In genomic region chr2:117543301-117543782, GRCm38 (mm10) we compare ENCODE assay signal across 19 mouse cellular contexts.
DNase-seq lines count a peak whose midpoint lies in the region; ATAC-seq and TF ChIP-seq lines count a peak whose summit lies in the region.
"Had no signal": no experiment of that assay in that cellular context is flagged by ENCODE, and none has a peak within 500 bp of the region (broad histone marks: within the 10 kb centered on the region; RNA-seq: fewer than 3 reads in every experiment).

No protein-coding gene starts in this region.

- H3K27ac ChIP-seq in kidney, embryonic 14.5 days (ENCODE audit: low read depth, low read length) = no peak overlapping the region
- H3K27ac ChIP-seq in midbrain, embryonic 11.5 days (ENCODE audit: low read depth, low read length) = no peak overlapping the region
- H3K27ac ChIP-seq in midbrain, embryonic 10.5 days (replicated peaks) = no peak overlapping the region
- H3K27ac ChIP-seq in midbrain, postnatal 0 days (ENCODE audit: low read depth, low read length) = no peak overlapping the region
- H3K27ac ChIP-seq: heart, embryonic 13.5 days; hindbrain, embryonic 13.5 days; limb, embryonic 12.5 days; liver, embryonic 15.5 days had no signal

- no peaks in the 10 kb centered on the region for H3K36me3 ChIP-seq in kidney, embryonic 14.5 days (ENCODE audit: control insufficient read depth, insufficient read depth, low read length)
- H3K36me3 ChIP-seq in midbrain, embryonic 11.5 days (ENCODE audit: control insufficient read depth, insufficient read depth, low read length) = no peaks in the 10 kb centered on the region
- H3K36me3 ChIP-seq in midbrain, embryonic 10.5 days = no peaks in the 10 kb centered on the region
- no peaks in the 10 kb centered on the region for H3K36me3 ChIP-seq in midbrain, postnatal 0 days (ENCODE audit: insufficient read depth, low read length)
- H3K36me3 ChIP-seq: heart, embryonic 13.5 days; hindbrain, embryonic 13.5 days; limb, embryonic 12.5 days; liver, embryonic 15.5 days had no signal

- H3K27me3 ChIP-seq in kidney, embryonic 14.5 days (ENCODE audit: control insufficient read depth, insufficient read depth, low read length) = no peaks in the 10 kb centered on the region
- H3K27me3 ChIP-seq in midbrain, embryonic 11.5 days (ENCODE audit: control insufficient read depth, insufficient read depth, low read length) = peaks cover 2% of the 10 kb centered on the region; the same call in 1 of the 2 replicates
- peaks cover 8% of the 10 kb centered on the region for H3K27me3 ChIP-seq in midbrain, embryonic 10.5 days (ENCODE audit: low read depth, poor library complexity, severe bottlenecking)
- H3K27me3 ChIP-seq in midbrain, postnatal 0 days (ENCODE audit: insufficient read depth, low read length) = peaks cover 7% of the 10 kb centered on the region; the same call in 1 of the 2 replicates
- H3K27me3 ChIP-seq: liver, embryonic 15.5 days had no signal

- no peak overlapping the region for H3K9ac ChIP-seq in kidney, embryonic 14.5 days (ENCODE audit: low read depth, low read length)
- H3K9ac ChIP-seq in midbrain, embryonic 11.5 days (ENCODE audit: low read length) = no peak overlapping the region
- no peak overlapping the region for H3K9ac ChIP-seq in midbrain, postnatal 0 days (replicated peaks; ENCODE audit: low read length, poor library complexity, severe bottlenecking)
- H3K9ac ChIP-seq: heart, embryonic 13.5 days; hindbrain, embryonic 13.5 days; limb, embryonic 12.5 days; liver, embryonic 15.5 days had no signal

- WGBS in kidney, embryonic 14.5 days = 25% methylated on average over 7 of the region's 7 CpGs
- 49% methylated on average over 7 of the region's 7 CpGs for WGBS in midbrain, embryonic 11.5 days
- 71% methylated on average over 7 of the region's 7 CpGs for WGBS in midbrain, embryonic 10.5 days
- WGBS in midbrain, postnatal 0 days = 31% methylated on average over 7 of the region's 7 CpGs

- ATAC-seq in kidney, embryonic 14.5 days (ENCODE audit: low FRiP score, low TSS enrichment) = peak; percentile 60; the same call in 1 of the 2 replicates
- no peak for ATAC-seq in midbrain, embryonic 11.5 days (ENCODE audit: low FRiP score)
- ATAC-seq in midbrain, postnatal 0 days (ENCODE audit: low FRiP score) = no peak

- TF ChIP-seq CTCF in brain, embryonic 14.5 days (IDR thresholded peaks at IDR 0.05; ENCODE audit: borderline replicate concordance, extremely low read depth, insufficient read depth, insufficient read length) = 0 out of 2 replicates have a peak, but pooled peaks have one; percentile 4
- peak; percentile 44 for TF ChIP-seq CTCF in midbrain, postnatal 0 days (IDR thresholded peaks at IDR 0.05)

- no peaks in the 10 kb centered on the region for H3K4me1 ChIP-seq in kidney, embryonic 14.5 days (ENCODE audit: control insufficient read depth, insufficient read depth, low read length)
- no peaks in the 10 kb centered on the region for H3K4me1 ChIP-seq in midbrain, embryonic 11.5 days (ENCODE audit: control insufficient read depth, insufficient read depth, low read length)
- H3K4me1 ChIP-seq in midbrain, embryonic 10.5 days = peaks cover 16% of the 10 kb centered on the region
- no peaks in the 10 kb centered on the region for H3K4me1 ChIP-seq in midbrain, postnatal 0 days (ENCODE audit: insufficient read depth, low read length)
- H3K4me1 ChIP-seq: hindbrain, embryonic 13.5 days; liver, embryonic 15.5 days had no signal

- no peaks in the 10 kb centered on the region for H3K9me3 ChIP-seq in kidney, embryonic 14.5 days (ENCODE audit: control insufficient read depth, low read length)
- no peaks in the 10 kb centered on the region for H3K9me3 ChIP-seq in midbrain, embryonic 11.5 days (ENCODE audit: control insufficient read depth, low read length)
- no peaks in the 10 kb centered on the region for H3K9me3 ChIP-seq in midbrain, embryonic 10.5 days (replicated peaks)
- no peaks in the 10 kb centered on the region for H3K9me3 ChIP-seq in midbrain, postnatal 0 days (ENCODE audit: low read length)
- H3K9me3 ChIP-seq: heart, embryonic 13.5 days; hindbrain, embryonic 13.5 days; limb, embryonic 12.5 days; liver, embryonic 15.5 days had no signal

- no peak for DNase-seq in kidney, adult 11 months
- peak; percentile 82 for DNase-seq in midbrain, embryonic 11.5 days (ENCODE audit: low spot score, missing footprints)
- DNase-seq in midbrain, embryonic 10.5 days (ENCODE audit: low spot score) = no peak
- peak; percentile 42 for DNase-seq in brain, embryonic 14.5 days (ENCODE audit: low read depth)
- peak; percentile 18 for DNase-seq in midbrain, postnatal 0 days (ENCODE audit: low spot score)
- no peak for DNase-seq in right cerebral cortex, postnatal 36 days (ENCODE audit: low spot score in 2 of 2)
- DNase-seq in urinary bladder, postnatal 14 days (ENCODE audit: low spot score) = no peak
- DNase-seq: adrenal gland, adult 8-10 months; cerebellum, postnatal 25 days; kidney, postnatal 25 days; retina, postnatal 1 day; spleen, adult 18-20 months; thymus, postnatal 25 days had no signal

- no peak overlapping the region for H3K4me2 ChIP-seq in kidney, embryonic 14.5 days (replicated peaks; ENCODE audit: low read depth, low read length)
- H3K4me2 ChIP-seq in midbrain, embryonic 11.5 days = no peak overlapping the region
- H3K4me2 ChIP-seq in midbrain, postnatal 0 days (ENCODE audit: low read depth, low read length, poor library complexity, severe bottlenecking) = no peak overlapping the region
- H3K4me2 ChIP-seq: heart, embryonic 13.5 days; hindbrain, embryonic 13.5 days; limb, embryonic 12.5 days; liver, embryonic 15.5 days had no signal

- TF ChIP-seq POLR2A in brain, embryonic 14.5 days (IDR thresholded peaks at IDR 0.05; ENCODE audit: borderline replicate concordance, extremely low read depth, insufficient read depth, insufficient read length, poor library complexity, severe bottlenecking) = no peak

- H3K4me3 ChIP-seq in kidney, embryonic 14.5 days (ENCODE audit: low read length) = no peak overlapping the region
- H3K4me3 ChIP-seq in midbrain, embryonic 11.5 days (ENCODE audit: low read depth, low read length) = no peak overlapping the region
- no peak overlapping the region for H3K4me3 ChIP-seq in midbrain, embryonic 10.5 days
- H3K4me3 ChIP-seq in midbrain, postnatal 0 days (ENCODE audit: low read depth, low read length) = no peak overlapping the region
- H3K4me3 ChIP-seq: erythroblast, embryonic 14.5 days; heart, embryonic 13.5 days; hindbrain, embryonic 13.5 days; limb, embryonic 12.5 days; liver, embryonic 15.5 days had no signal

Comparison
In these comparisons a context has a peak if more than half of its experiments do, and no peak if none do; other contexts are left out.
1. DNase-seq: peak in midbrain, embryonic 11.5 days (single experiment), brain, embryonic 14.5 days (single experiment) and midbrain, postnatal 0 days (single experiment); none in kidney, adult 11 months (single experiment), midbrain, embryonic 10.5 days (single experiment), right cerebral cortex, postnatal 36 days (0 of 2) and urinary bladder, postnatal 14 days (single experiment).